Mouse (Mus musculus) cerebellum, postnatal 4 days (tissue): ENCODE data around the gene Klhl3.
A peak's percentile ranks its signal among the peaks of the same experiment; 100 is the strongest.

Experiments used
- DNase-seq, 2 experiments: peaks; one replicate each; pipeline ENCODE4 v3.0.0; 2022; ENCODE audit warnings: low spot score in 2 of 2, mixed read lengths in 1 of 2

Klhl3 gene

DNA sequence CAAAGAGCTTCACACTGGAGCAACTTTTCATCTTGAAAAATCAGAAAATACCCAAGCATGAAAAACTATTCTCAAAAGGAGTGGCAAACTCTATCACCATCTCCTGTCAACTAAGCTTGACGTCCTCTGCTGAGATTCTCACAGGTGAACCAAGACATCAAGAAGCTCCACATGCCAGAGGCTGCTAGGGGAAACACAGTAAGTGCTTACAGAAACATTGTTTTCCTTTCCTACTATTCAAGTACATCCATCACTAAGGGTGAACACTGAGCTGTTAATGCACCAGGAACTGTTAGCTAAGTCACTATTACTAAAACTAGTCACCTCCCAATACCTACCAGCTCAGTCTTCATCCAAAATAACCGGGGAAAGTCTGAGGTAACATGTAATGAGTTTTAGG, 11.6 kb upstream of the Klhl3 start:
- no peak for DNase-seq

GRCm38 (mm10) chr13:58124278-58124677, 10.9 kb upstream of the Klhl3 start:
- no peak for DNase-seq

GRCm38 (mm10) chr13:58123381-58123780, 10.0 kb upstream of the Klhl3 start:
- no peak for DNase-seq

DNA sequence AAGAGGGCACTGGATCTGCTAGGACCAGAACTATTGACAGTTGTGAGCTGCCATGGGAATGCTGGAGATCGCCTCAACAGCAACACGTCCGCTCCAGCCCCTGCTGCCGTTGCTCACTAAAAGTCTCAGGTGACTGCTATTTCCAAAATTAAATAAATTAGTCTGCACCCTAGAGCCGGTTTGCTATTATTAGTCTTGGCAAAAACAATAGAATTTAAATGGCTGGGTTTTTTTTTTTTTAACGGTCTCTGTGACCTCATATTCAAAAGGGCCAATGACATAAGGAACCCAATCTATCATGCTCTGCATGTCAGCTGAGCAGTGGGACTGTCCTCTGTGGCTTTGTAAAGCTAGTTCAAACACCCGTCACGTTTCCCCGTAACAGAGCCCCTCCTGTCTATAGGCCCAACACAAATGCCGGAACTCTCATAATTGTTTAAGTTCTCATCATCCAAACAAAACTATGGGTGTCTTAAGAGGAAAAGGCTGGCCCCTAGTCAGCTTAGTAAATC, 9.4 kb upstream of the Klhl3 start:
- no peak for DNase-seq

- DNase-seq: peak; percentile 57 to 60
Measured at GRCm38 (mm10) chr13:58117318-58118017, 4.1 kb upstream of the Klhl3 start.

DNA sequence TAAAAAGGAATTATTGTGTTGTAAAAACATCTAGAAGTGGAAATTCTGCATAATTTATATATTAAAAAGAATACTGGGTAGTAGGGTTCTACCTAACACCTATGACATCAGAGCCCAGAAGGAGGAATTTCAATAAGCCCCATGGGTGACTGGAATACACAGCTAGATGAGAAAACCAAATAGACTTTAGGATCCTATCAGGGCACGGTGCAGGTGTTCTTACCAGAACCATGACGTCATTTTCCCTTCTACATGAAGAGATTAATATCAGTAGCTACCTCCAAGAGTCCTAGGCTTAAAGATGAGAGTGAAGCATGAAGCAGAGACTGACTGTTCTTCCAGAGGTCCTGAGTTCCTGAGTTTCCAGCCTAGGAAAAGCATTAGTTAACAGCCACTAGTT, 3.4 kb upstream of the Klhl3 start:
- DNase-seq: no peak

GRCm38 (mm10) chr13:58115227-58115626, 1.8 kb upstream of the Klhl3 start:
- no peak for DNase-seq

GRCm38 (mm10) chr13:58112601-58113041, 771 bp downstream of the Klhl3 start:
- no peak for DNase-seq

GRCm38 (mm10) chr13:58112191-58112590, 1.2 kb downstream of the Klhl3 start:
- no peak for DNase-seq

GRCm38 (mm10) chr13:58111306-58111705, 2.1 kb downstream of the Klhl3 start:
- DNase-seq: no peak

GRCm38 (mm10) chr13:58090643-58091042, 22.7 kb downstream of the Klhl3 start:
- DNase-seq: no peak

GRCm38 (mm10) chr13:58084396-58084795, 29.0 kb downstream of the Klhl3 start:
- DNase-seq: no peak

- DNase-seq: no peak
Measured at GRCm38 (mm10) chr13:58083521-58083920, 29.9 kb downstream of the Klhl3 start.

GRCm38 (mm10) chr13:58083048-58083447, 30.3 kb downstream of the Klhl3 start:
- no peak for DNase-seq

- DNase-seq: no peak
Measured at GRCm38 (mm10) chr13:58078361-58078760, 35.0 kb downstream of the Klhl3 start.

DNA sequence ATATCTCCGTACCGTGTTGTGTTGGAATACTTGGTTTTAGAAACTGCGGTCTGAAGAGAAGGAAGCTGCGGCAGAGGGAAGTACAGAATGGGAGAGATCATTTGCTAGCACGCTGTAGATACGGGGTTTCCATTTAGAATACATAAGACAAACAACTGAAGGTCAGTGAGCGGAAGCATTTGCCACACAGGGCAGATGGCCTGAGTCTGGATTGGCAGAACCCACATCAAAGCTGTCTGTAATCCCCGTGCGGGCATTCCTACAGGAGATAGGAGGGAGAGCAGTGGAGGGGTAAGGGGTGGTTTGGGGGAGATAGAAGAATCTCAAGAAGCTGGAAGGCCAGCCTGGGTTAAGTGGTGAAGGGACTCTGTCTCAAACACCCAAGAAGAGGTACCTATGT, 38.5 kb downstream of the Klhl3 start:
- DNase-seq: no peak

- peak in 1 of 2 experiments; percentile 45 for DNase-seq
Measured at GRCm38 (mm10) chr13:58074466-58074865, 38.9 kb downstream of the Klhl3 start.

DNA sequence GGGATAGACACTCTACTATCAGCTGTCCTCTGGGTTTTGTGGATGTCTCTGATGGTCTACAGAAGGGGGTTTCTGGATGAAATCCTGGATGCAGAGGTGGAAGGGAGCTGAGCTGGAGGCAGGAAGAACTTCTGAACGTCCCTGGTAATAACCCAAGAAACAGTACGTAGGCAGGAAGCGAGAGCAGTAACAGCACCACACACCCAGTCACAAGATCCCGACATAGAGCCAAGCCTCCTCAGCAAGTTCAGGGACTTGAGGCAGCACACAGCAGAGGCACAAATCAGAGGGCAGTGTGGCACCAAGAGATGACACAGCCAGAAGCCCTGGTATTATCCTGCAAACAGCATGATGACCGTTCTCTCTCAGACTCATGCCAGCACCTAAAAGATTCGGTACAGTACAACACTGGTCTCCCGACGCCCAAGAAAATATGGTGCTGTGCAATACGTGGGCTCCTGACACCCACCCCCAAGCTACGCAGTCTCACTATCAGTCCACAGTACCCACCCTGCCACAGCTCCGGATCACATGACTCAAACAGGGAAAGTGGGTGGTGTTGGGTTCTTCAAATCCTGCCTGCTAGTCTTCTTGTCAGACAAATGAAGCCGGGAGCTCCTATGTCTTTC, 40.0 kb downstream of the Klhl3 start:
- DNase-seq: no peak

DNA sequence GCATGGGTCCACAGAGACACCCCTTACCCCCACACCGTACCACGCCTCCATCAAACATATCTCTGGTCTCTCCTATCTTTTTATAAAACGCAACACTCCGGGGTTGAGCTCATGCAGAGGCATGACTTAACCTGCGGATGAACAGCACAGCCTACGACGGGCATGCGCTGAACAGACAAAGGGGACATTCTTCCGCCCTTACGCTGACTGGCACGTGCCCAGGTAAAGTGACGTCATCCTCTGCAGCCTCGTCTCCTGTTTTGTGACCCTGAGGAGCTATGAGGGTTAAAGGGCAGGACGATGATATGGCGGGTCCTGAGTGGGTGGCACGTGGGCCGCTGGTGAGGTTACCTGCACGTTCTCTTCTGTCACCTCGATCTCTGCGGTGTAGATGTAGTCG, 42.2 kb downstream of the Klhl3 start:
- DNase-seq: no peak

DNA sequence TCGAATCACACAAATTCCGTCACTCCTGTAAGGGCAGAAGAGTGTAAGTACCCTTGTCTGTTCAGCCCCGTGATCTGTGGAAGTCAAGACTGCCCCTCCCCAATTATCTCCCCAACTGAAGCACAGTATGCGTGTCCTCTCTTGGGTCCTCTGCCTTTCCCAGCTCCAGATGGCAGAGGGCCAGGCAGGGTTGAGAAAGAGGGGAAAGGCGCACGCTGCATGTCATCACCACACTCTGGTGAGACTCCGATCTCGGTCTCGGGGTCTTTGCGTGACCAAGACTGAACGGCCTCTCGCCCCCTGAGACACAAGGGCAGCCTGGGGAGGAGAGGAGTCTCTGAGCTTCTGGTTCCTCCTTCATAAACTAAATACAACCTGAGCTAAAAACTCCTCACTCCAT, 42.9 kb downstream of the Klhl3 start:
- no peak for DNase-seq

DNA sequence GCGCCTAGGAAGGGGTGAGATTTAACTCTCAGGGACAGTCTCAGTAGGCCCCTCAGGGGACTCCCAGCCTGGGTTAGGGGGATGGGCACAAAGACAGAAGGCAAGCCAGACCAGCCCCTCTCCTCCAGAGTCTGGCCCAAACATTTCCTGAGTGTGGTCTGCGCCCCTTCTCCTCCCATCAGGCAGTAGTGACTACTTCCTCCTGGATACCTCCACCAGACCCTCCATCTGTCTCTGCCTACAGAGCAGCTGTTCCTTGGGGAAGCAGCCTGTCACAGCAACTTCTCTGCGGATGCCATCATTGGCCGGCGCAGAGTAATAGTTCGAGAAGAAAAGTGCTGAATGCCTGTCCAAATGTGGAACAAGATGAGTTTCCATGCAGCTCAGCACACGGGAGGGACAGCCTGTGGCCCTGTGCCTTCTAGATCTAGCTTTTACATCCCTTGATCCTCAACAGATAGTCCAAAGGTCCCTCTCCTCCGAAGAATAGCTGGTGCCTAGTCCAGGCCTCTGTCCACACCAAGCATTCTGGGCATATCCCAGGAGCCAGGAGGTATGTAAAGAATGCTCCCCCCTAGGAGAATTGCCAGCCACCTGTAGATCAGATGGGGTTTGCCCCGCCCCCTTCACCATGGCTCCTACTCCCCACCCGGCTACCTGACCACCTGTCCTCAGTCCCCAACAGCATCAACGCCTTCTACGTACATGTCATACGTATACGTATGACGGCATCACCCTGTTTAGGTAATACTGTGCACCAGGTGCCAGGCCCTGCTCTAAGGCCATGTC, 44.8 kb downstream of the Klhl3 start:
- no peak for DNase-seq

DNA sequence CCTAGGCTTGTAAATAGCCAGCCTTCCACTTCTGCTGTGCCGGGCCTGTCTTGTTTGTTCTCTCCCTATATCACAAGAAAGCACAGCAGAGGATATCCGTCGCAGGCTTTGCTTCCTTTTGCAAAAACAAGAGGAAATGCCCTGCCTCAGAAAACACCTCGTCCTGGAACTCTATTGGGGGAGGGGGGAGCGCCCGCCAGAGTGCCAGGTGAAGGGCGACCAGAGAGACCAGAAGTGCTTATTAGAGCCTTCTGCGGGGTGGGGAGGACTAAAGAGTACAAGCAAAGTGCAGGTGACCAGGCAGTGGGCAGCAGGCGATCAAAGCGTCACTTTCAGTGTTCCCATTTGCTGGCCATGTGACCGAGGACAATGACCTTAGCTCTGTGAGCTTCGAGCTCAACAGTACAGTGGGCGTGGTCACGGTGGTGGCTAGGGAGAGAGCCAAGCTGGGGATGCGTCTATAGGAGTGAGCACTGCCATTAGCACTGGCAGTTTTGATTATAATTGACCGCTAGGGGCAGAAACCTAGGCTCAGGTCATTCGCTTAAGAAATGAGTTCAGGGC, 45.8 kb downstream of the Klhl3 start:
- DNase-seq: no peak
